Mouse (Mus musculus): ENCODE data around the gene Slc12a4.

- TF ChIP-seq POLR2A (IDR thresholded peaks at IDR 0.05; ENCODE audit: insufficient read depth, low read depth, low read length) (no peak), CTCF (IDR thresholded peaks at IDR 0.05; ENCODE audit: insufficient read depth, low read depth, low read length) (no peak)
These were observed 32.1 kb downstream of the Slc12a4 start, which contains the start of gene Ctrl for GRCm38 (mm10) chr8:105933762-105934161.
